Mouse (Mus musculus): ENCODE measurements around the gene Lpp. TPM values are rescaled to one million over a fixed set of nuclear protein-coding genes. Genes with fewer than 3 reads are reported as not detected.

Lpp gene
- polyA plus RNA-seq, 1 experiment from 2014 or later, result 23.0 TPM

- 88% methylated on average over 8 of the region's 8 CpGs for WGBS
- H3K4me1 ChIP-seq, result no peaks in the 10 kb centered on the region
- no peaks in the 10 kb centered on the region for H3K36me3 ChIP-seq
- DNase-seq (ENCODE audit: low spot score), result no peak
- H3K27me3 ChIP-seq (ENCODE audit: low read depth, poor library complexity, severe bottlenecking), result no peaks in the 10 kb centered on the region
- no peaks in the 10 kb centered on the region for H3K9me3 ChIP-seq (replicated peaks)
- no peak overlapping the region for H3K27ac ChIP-seq (replicated peaks)
- no peak overlapping the region for H3K4me3 ChIP-seq
Measured at GRCm38 (mm10) chr16:25029548-25029947, 636.2 kb downstream of the Lpp start.

GRCm38 (mm10) chr16:25037361-25037760 is 644.1 kb downstream of the Lpp start:
- 81% methylated on average over 6 of the region's 6 CpGs for WGBS
- H3K4me3 ChIP-seq, result no peak overlapping the region
- no peaks in the 10 kb centered on the region for H3K27me3 ChIP-seq (ENCODE audit: low read depth, poor library complexity, severe bottlenecking)

DNA sequence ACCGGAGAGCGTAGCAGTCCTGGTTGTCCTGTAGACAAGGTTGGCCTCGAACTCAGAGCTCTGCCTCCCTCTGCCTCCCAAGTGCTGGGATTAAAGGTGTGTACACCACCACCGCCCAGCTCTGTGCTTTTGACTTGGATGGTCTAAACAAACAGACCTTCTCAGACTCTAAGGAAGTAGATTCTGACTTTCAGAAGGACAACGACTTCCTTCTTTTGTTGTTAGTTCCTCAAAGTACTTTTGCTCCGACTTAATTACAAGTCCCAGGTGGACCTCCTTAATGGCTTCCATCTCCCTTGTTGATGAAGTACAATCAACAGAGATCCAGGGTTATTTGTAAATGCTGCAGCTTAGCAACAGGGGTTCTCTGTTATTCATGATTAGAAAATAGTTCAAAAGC is 645.2 kb downstream of the Lpp start:
- 90% methylated on average over 6 of the region's 6 CpGs for WGBS
- H3K27me3 ChIP-seq (ENCODE audit: low read depth, poor library complexity, severe bottlenecking), result no peaks in the 10 kb centered on the region
- H3K4me1 ChIP-seq, result no peaks in the 10 kb centered on the region

More at GRCm38 (mm10) chr16:25037361-25037760, 644.1 kb downstream of the Lpp start:
- Histone ChIP-seq H3K36me3 (no peaks in the 10 kb centered on the region), H3K9me3 (replicated peaks) (no peaks in the 10 kb centered on the region), H3K27ac (replicated peaks) (no peak overlapping the region), H3K4me1 (no peaks in the 10 kb centered on the region)
- no peak for DNase-seq (ENCODE audit: low spot score)

DNA sequence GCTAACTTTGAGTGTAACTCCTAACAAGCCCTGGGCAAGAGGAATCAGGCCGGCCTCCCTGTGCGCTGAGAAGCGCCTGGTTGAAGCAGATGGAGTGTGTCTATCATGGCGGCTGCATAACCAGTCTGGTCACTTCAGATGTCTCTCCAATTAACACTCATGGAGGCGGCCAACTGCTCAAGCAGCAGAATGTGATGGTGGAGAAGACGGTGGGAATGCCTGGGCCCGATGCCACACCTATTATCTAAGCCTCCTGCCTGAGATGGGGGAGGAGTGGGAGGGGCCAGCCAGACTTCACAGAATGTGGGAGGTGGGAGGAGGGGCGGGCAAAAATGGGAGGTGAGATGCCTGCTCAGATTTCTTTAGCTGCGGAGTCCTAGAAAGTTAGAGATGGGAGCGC is 646.6 kb downstream of the Lpp start:
- H3K27me3 ChIP-seq (ENCODE audit: low read depth, poor library complexity, severe bottlenecking), result no peaks in the 10 kb centered on the region
- H3K27ac ChIP-seq (replicated peaks), result no peak overlapping the region
- no peak overlapping the region for H3K4me3 ChIP-seq
- no peak for DNase-seq (ENCODE audit: low spot score)
- 59% methylated on average over 10 of the region's 10 CpGs for WGBS
- no peaks in the 10 kb centered on the region for H3K9me3 ChIP-seq (replicated peaks)
- H3K4me1 ChIP-seq, result no peaks in the 10 kb centered on the region
- H3K36me3 ChIP-seq, result no peaks in the 10 kb centered on the region

More for the DNA sequence above, 645.2 kb downstream of the Lpp start:
- H3K9me3 ChIP-seq (replicated peaks), result no peaks in the 10 kb centered on the region
- DNase-seq (ENCODE audit: low spot score), result no peak
- H3K4me3 ChIP-seq, result no peak overlapping the region
- no peaks in the 10 kb centered on the region for H3K36me3 ChIP-seq
- H3K27ac ChIP-seq (replicated peaks), result no peak overlapping the region

DNA sequence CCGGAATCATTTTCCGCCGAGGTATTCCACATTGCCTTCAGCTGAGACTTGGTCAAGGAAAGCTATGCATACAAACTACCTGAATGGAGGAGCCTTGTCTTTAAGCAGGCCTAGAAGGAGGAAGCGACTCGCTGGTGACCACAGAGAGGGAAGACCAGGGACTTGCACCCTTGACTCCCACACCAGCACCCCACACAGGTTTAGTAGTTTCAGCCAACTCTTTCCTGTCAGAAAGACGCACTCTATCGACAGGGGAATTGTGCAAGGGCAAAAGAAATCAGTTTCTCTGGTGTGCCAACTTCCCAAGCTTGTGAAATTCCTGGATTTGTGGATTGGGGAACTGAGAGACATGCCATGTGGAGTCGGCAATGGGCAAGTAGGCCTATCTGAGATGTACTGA is 647.9 kb downstream of the Lpp start:
- H3K4me1 ChIP-seq, result no peaks in the 10 kb centered on the region
- DNase-seq (ENCODE audit: low spot score), result no peak
- no peaks in the 10 kb centered on the region for H3K36me3 ChIP-seq
- WGBS, result 86% methylated on average over 8 of the region's 8 CpGs
- no peaks in the 10 kb centered on the region for H3K27me3 ChIP-seq (ENCODE audit: low read depth, poor library complexity, severe bottlenecking)
- H3K4me3 ChIP-seq, result no peak overlapping the region
- H3K27ac ChIP-seq (replicated peaks), result no peak overlapping the region
- no peaks in the 10 kb centered on the region for H3K9me3 ChIP-seq (replicated peaks)

DNA sequence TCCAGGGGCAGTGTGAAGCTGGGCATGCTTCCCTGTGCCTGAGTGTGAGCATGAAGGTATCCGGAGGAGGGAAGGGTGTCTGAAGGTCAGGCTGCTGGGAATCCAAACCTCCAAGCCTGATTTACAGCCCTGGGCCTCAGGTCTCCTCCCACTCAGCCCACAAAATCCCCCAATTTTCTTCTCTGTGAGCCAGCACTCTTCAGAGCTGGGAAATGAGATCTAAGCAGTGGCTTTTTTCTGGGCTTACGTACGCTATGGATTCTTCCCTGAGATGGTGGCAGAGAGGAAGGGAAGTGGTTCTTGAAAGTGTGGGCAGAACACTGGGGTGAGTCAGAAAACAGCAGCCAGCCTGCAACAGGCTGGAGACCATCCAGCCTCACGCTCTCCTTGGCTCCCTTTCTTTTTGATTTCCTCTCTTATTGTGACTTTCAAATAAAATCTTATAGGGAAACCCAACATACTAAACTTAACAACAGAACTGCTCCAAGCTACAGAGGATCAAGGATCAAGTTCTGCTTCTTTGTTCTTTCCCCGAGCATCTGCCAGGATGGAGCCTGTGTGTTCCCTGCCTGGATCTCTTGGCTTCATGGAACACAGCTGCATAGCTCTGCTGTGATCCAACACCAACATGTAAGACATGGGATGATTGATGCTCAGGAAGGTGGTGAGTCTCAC is 648.7 kb downstream of the Lpp start:
- Histone ChIP-seq H3K4me1 (no peaks in the 10 kb centered on the region), H3K4me3 (no peak overlapping the region), H3K27me3 (ENCODE audit: low read depth, poor library complexity, severe bottlenecking) (no peaks in the 10 kb centered on the region), H3K9me3 (replicated peaks) (no peaks in the 10 kb centered on the region), H3K27ac (replicated peaks) (no peak overlapping the region), H3K36me3 (no peaks in the 10 kb centered on the region)
- no peak for DNase-seq (ENCODE audit: low spot score)
- WGBS, result 79% methylated on average over 5 of the region's 5 CpGs

MicroRNAs encoded within 50 kb of the gene (microRNA counts, 519-probe panel; counts per million panel counts)
- microRNA mmu-miR-28, result 5,809 counts per million, percentile 44 among the panel's probes with 10 or more counts

Small RNAs within 50 kb of the gene (microRNA-seq; reads per million reads assigned to microRNA genes)
- 1,143 reads per million, percentile 77 among the genes with 10 or more reads in this experiment for gene Mir28a
